Mouse (Mus musculus) limb, embryonic 13.5 days (tissue): ENCODE results near the gene Sdc3. TPM values are rescaled to one million over a fixed set of nuclear protein-coding genes. Genes with fewer than 3 reads are reported as not detected.

ENCODE experiments used
- ATAC-seq: fragments of 200-750 bp; cut with Nextera tagmentation; 2 replicates; pipeline ENCODE4 v1.8.0; 2017; ENCODE audit warnings: low read depth, moderate number of reproducible peaks, moderate TSS enrichment; ENCODE audit not compliant: low FRiP score
- H3K27ac ChIP-seq: fragments of 300-500 bp; sonication (generic); 2 replicates; pipeline ENCODE4 v1.5.1; 2015; ENCODE audit warnings: inconsistent platforms, mild to moderate bottlenecking, moderate library complexity
- H3K27me3 ChIP-seq: fragments of 300-500 bp; sonication (generic); 2 replicates; pipeline ENCODE4 v1.6.1; 2015; ENCODE audit warnings: mild to moderate bottlenecking, inconsistent platforms
- H3K36me3 ChIP-seq: fragments of 300-500 bp; sonication (generic); 2 replicates; pipeline ENCODE4 v1.6.1; 2015; ENCODE audit warnings: inconsistent platforms, mild to moderate bottlenecking, moderate library complexity
- H3K4me1 ChIP-seq: fragments of 300-500 bp; sonication (generic); 2 replicates; pipeline ENCODE4 v1.6.1; 2015; ENCODE audit warnings: inconsistent platforms
- H3K4me2 ChIP-seq: fragments of 300-500 bp; sonication (generic); replicated peaks from 2 replicates; pipeline ENCODE4 v1.6.1; 2015; ENCODE audit warnings: inconsistent platforms, mild to moderate bottlenecking, moderate library complexity
- H3K4me3 ChIP-seq: fragments of 300-500 bp; sonication (generic); 2 replicates; pipeline ENCODE4 v1.5.1; 2015; ENCODE audit warnings: moderate library complexity, mild to moderate bottlenecking, inconsistent platforms
- H3K9ac ChIP-seq: fragments of 300-500 bp; sonication (generic); 2 replicates; pipeline ENCODE4 v1.6.1; 2015; ENCODE audit warnings: mild to moderate bottlenecking, inconsistent platforms
- H3K9me3 ChIP-seq: fragments of 300-500 bp; sonication (generic); 2 replicates; pipeline ENCODE4 v1.6.1; 2016; ENCODE audit warnings: inconsistent platforms
- WGBS: fragments of 180-500 bp; shearing (Covaris S2); methylation state at CpG from one replicate; pipeline ENCODE4 v1.1.7; 2015; 5-methylcytosine and 5-hydroxymethylcytosine counted together
- polyA plus RNA-seq: library from polyadenylated mRNA; unstranded; fragments of >200 nt; fragmentation: Nextera tagmentation; extraction: Ambion mirVana; gene quantifications from 2 replicates; pipeline ENCODE4 v1.2.1, GENCODE M21; 2015

The Sdc3 gene
- polyA plus RNA-seq, 1 experiment from 2014 or later, result 42.6 TPM

- Histone ChIP-seq H3K27me3 (no peaks in the 10 kb centered on the region), H3K4me3 (no peak overlapping the region), H3K4me1 (peaks cover 35% of the 10 kb centered on the region), H3K4me2 (no peak overlapping the region), H3K36me3 (0 out of 2 replicates have a peak, but pooled peaks cover 4% of the 10 kb centered on the region), H3K27ac (no peak overlapping the region), H3K9ac (no peak overlapping the region), H3K9me3 (no peaks in the 10 kb centered on the region)
- 92% methylated on average over 9 of the region's 9 CpGs for WGBS
- no peak for ATAC-seq
Measured at GRCm38 (mm10) chr4:130806746-130807145, 14.4 kb downstream of the Sdc3 start.

GRCm38 (mm10) chr4:130809784-130810183 is 17.4 kb downstream of the Sdc3 start:
- Histone ChIP-seq H3K4me3 (no peak overlapping the region), H3K4me2 (no peak overlapping the region), H3K27me3 (no peaks in the 10 kb centered on the region), H3K36me3 (0 out of 2 replicates have a peak, but pooled peaks cover 4% of the 10 kb centered on the region), H3K9me3 (no peaks in the 10 kb centered on the region), H3K27ac (no peak overlapping the region), H3K4me1 (peaks cover 20% of the 10 kb centered on the region), H3K9ac (peak overlapping the region; percentile 8; the same call in 1 of the 2 replicates)
- WGBS, result 59% methylated on average over 5 of the region's 5 CpGs
- no peak for ATAC-seq

DNA sequence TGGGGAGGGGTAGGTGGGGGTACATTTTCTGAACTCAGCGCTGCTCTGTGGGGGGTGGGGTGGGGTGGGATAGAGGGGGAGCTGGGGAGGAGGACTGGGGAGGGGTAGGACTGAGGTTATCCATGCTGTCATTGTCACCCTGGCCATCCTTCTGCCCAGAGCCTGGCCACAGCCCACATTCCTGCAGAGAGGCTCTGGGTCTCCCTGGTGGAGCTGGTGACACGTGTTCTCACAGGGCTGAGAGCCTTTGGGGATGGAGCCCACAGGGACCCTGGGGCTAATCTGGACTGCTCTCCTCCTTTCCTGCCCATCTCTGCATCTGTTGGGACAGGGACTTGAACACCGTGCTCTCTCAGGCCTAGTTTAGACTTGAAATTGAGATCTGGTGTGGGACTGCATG is 18.5 kb downstream of the Sdc3 start:
- no peaks in the 10 kb centered on the region for H3K27me3 ChIP-seq
- H3K4me1 ChIP-seq, result peaks cover 17% of the 10 kb centered on the region; the same call in 1 of the 2 replicates
- H3K4me2 ChIP-seq, result no peak overlapping the region
- no peaks in the 10 kb centered on the region for H3K9me3 ChIP-seq
- WGBS, result 54% methylated on average over 3 of the region's 3 CpGs
- ATAC-seq, result no peak
- H3K4me3 ChIP-seq, result no peak overlapping the region
- H3K36me3 ChIP-seq, result 0 out of 2 replicates have a peak, but pooled peaks cover 3% of the 10 kb centered on the region
- no peak overlapping the region for H3K27ac ChIP-seq
- H3K9ac ChIP-seq, result no peak overlapping the region

- WGBS, result 56% methylated on average over 7 of the region's 7 CpGs
- Histone ChIP-seq H3K36me3 (no peaks in the 10 kb centered on the region), H3K9ac (no peak overlapping the region), H3K9me3 (no peaks in the 10 kb centered on the region), H3K27ac (no peak overlapping the region), H3K4me1 (peaks cover 17% of the 10 kb centered on the region; the same call in 1 of the 2 replicates), H3K27me3 (no peaks in the 10 kb centered on the region), H3K4me2 (no peak overlapping the region), H3K4me3 (no peak overlapping the region)
- ATAC-seq, result no peak
Measured at GRCm38 (mm10) chr4:130811385-130811784, 19.0 kb downstream of the Sdc3 start.

DNA sequence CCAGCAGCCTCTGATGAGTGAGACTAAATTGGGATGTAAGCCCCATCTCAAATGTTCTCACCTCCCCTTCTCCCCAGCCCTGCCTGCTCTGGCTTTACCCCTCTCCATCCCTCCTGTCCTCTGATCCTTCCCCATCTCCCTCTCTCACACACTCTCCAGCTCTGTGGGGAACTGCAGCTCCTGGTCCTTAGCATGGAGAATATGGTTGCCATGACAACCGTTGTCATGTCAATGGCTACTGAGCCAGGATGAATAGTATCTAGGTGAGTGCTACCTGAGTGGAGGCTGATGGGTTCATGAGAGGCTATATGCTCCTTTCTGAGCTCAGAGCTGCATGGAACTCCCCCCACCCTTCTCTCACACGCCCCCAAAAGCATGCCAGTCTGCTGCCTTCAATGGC is 21.6 kb downstream of the Sdc3 start:
- Histone ChIP-seq H3K9me3 (no peaks in the 10 kb centered on the region), H3K36me3 (peaks cover 14% of the 10 kb centered on the region), H3K9ac (no peak overlapping the region), H3K27me3 (no peaks in the 10 kb centered on the region), H3K4me2 (no peak overlapping the region), H3K4me3 (no peak overlapping the region), H3K4me1 (peaks cover 17% of the 10 kb centered on the region; the same call in 1 of the 2 replicates), H3K27ac (no peak overlapping the region)
- ATAC-seq, result no peak
- 64% methylated on average over 2 of the region's 2 CpGs for whole genome bisulfite sequencing

- no peak overlapping the region for H3K9ac ChIP-seq
- 65% methylated on average over 8 of the region's 8 CpGs for WGBS
- ATAC-seq, result no peak
Measured at GRCm38 (mm10) chr4:130814742-130815330, 22.5 kb downstream of the Sdc3 start.

DNA sequence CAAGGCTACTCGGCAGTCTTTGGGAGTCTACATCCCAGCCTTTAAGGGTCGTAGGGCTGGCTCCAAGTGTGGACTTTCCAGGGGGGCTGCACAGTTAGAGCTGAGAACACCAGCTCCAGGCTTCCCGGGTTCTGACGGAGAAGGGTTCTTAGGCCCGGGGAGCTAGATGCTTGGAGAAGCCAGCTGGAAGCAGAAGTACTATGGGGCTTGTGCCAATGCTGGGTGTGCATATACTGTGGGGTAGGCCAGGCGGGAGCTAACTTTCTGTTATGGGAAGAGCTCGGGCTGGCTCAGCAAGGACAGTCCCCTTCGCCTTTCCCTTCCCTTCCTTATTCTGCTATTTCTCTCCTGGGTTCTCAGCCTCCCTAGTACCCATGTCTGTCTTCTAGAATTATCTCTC is 23.5 kb downstream of the Sdc3 start:
- no peaks in the 10 kb centered on the region for H3K9me3 ChIP-seq
- 82% methylated on average over 8 of the region's 8 CpGs for WGBS
- no peak overlapping the region for H3K4me3 ChIP-seq
- H3K36me3 ChIP-seq, result peaks cover 20% of the 10 kb centered on the region
- H3K9ac ChIP-seq, result no peak overlapping the region
- no peaks in the 10 kb centered on the region for H3K27me3 ChIP-seq
- H3K4me2 ChIP-seq, result no peak overlapping the region
- ATAC-seq, result no peak
- H3K27ac ChIP-seq, result no peak overlapping the region
- peaks cover 10% of the 10 kb centered on the region; the same call in 1 of the 2 replicates for H3K4me1 ChIP-seq

More at GRCm38 (mm10) chr4:130814742-130815330, 22.5 kb downstream of the Sdc3 start:
- peaks cover 11% of the 10 kb centered on the region; the same call in 1 of the 2 replicates for H3K4me1 ChIP-seq
- H3K27ac ChIP-seq, result no peak overlapping the region
- peaks cover 19% of the 10 kb centered on the region for H3K36me3 ChIP-seq
- H3K4me2 ChIP-seq, result no peak overlapping the region
- no peaks in the 10 kb centered on the region for H3K27me3 ChIP-seq
- H3K4me3 ChIP-seq, result no peak overlapping the region
- H3K9me3 ChIP-seq, result no peaks in the 10 kb centered on the region

GRCm38 (mm10) chr4:130819806-130820205 is 27.5 kb downstream of the Sdc3 start:
- no peak overlapping the region for H3K27ac ChIP-seq
- WGBS, result 85% methylated on average over 3 of the region's 3 CpGs
- peaks cover 6% of the 10 kb centered on the region; the same call in 1 of the 2 replicates for H3K4me1 ChIP-seq
- no peaks in the 10 kb centered on the region for H3K9me3 ChIP-seq
- H3K36me3 ChIP-seq, result peaks cover 55% of the 10 kb centered on the region
- H3K4me3 ChIP-seq, result no peak overlapping the region
- H3K4me2 ChIP-seq, result no peak overlapping the region
- H3K27me3 ChIP-seq, result no peaks in the 10 kb centered on the region
- no peak overlapping the region for H3K9ac ChIP-seq
- ATAC-seq, result no peak

- no peak overlapping the region for H3K27ac ChIP-seq
- no peak overlapping the region for H3K9ac ChIP-seq
- no peaks in the 10 kb centered on the region for H3K27me3 ChIP-seq
- 82% methylated on average over 7 of the region's 7 CpGs for WGBS
- H3K9me3 ChIP-seq, result no peaks in the 10 kb centered on the region
- H3K4me1 ChIP-seq, result no peaks in the 10 kb centered on the region
- no peak overlapping the region for H3K4me2 ChIP-seq
- no peak overlapping the region for H3K4me3 ChIP-seq
- ATAC-seq, result no peak
- H3K36me3 ChIP-seq, result peaks cover 64% of the 10 kb centered on the region
Measured at GRCm38 (mm10) chr4:130820594-130821255, 28.4 kb downstream of the Sdc3 start.

GRCm38 (mm10) chr4:130828851-130829673 is 36.7 kb downstream of the Sdc3 start:
- 9% methylated on average over 18 of the region's 18 CpGs for WGBS
- H3K27me3 ChIP-seq, result no peaks in the 10 kb centered on the region
- no peaks in the 10 kb centered on the region for H3K9me3 ChIP-seq
- H3K4me3 ChIP-seq, result no peak overlapping the region
- peak; percentile 59; the same call in 1 of the 2 replicates for ATAC-seq
- peaks cover 21% of the 10 kb centered on the region for H3K36me3 ChIP-seq
- H3K27ac ChIP-seq, result peak overlapping the region; percentile 79
- peak overlapping the region; percentile 21; the same call in 1 of the 2 replicates for H3K9ac ChIP-seq
- H3K4me1 ChIP-seq, result peaks cover 17% of the 10 kb centered on the region
- H3K4me2 ChIP-seq, result peak overlapping the region; percentile 44

GRCm38 (mm10) chr4:130834122-130834521 is 41.8 kb downstream of the Sdc3 start:
- H3K4me1 ChIP-seq, result peaks cover 36% of the 10 kb centered on the region
- H3K4me3 ChIP-seq, result no peak overlapping the region
- H3K36me3 ChIP-seq, result no peaks in the 10 kb centered on the region
- no peak for ATAC-seq
- H3K9me3 ChIP-seq, result 0 out of 2 replicates have a peak, but pooled peaks cover 4% of the 10 kb centered on the region
- H3K27me3 ChIP-seq, result no peaks in the 10 kb centered on the region
- 14% methylated on average over 1 of the region's 1 CpGs for WGBS
- no peak overlapping the region for H3K27ac ChIP-seq
- H3K9ac ChIP-seq, result no peak overlapping the region
- H3K4me2 ChIP-seq, result no peak overlapping the region

GRCm38 (mm10) chr4:130835550-130835949 is 43.2 kb downstream of the Sdc3 start:
- 0 out of 2 replicates have a peak, but pooled peaks cover 4% of the 10 kb centered on the region for H3K9me3 ChIP-seq
- H3K27me3 ChIP-seq, result no peaks in the 10 kb centered on the region
- H3K27ac ChIP-seq, result no peak overlapping the region
- H3K4me2 ChIP-seq, result no peak overlapping the region
- WGBS, result 87% methylated on average over 4 of the region's 4 CpGs
- no peak overlapping the region for H3K4me3 ChIP-seq
- ATAC-seq, result no peak
- peaks cover 40% of the 10 kb centered on the region for H3K4me1 ChIP-seq
- H3K36me3 ChIP-seq, result no peaks in the 10 kb centered on the region
- no peak overlapping the region for H3K9ac ChIP-seq
